Mouse (Mus musculus) stomach, postnatal 0 days (tissue): Measurements from ENCODE around the gene Fbln1. TPM values are rescaled to one million over a fixed set of nuclear protein-coding genes. Genes with fewer than 3 reads are reported as not detected.

Source experiments
- ATAC-seq: fragments of 200-750 bp; cut with Nextera tagmentation; 2 replicates; pipeline ENCODE4 v1.8.0; 2017; ENCODE audit not compliant: low FRiP score, low TSS enrichment
- DNase-seq: peaks from one replicate; pipeline ENCODE4 v3.0.0-alpha.2; 2016; ENCODE audit warnings: low spot score
- H3K27ac ChIP-seq: fragments of 300-500 bp; sonication (generic); replicated peaks from 2 replicates; pipeline ENCODE4 v1.5.1; 2014; ENCODE audit warnings: mild to moderate bottlenecking, control low read depth
- H3K27me3 ChIP-seq: fragments of 300-500 bp; sonication (generic); 2 replicates; pipeline ENCODE4 v1.6.1; 2014; ENCODE audit warnings: low read length; ENCODE audit not compliant: control insufficient read depth, insufficient read depth
- H3K36me3 ChIP-seq: fragments of 300-500 bp; sonication (generic); 2 replicates; pipeline ENCODE4 v1.6.1; 2014; ENCODE audit warnings: low read length, mixed read lengths; ENCODE audit not compliant: control insufficient read depth, insufficient read depth
- H3K4me1 ChIP-seq: fragments of 300-500 bp; sonication (generic); replicated peaks from 2 replicates; pipeline ENCODE4 v1.6.1; 2014; ENCODE audit warnings: antibody characterized with exemption; ENCODE audit not compliant: control insufficient read depth, insufficient read depth
- H3K4me2 ChIP-seq: fragments of 300-500 bp; sonication (generic); replicated peaks from 2 replicates; pipeline ENCODE4 v1.6.1; 2014; ENCODE audit warnings: low read depth, mild to moderate bottlenecking, control low read depth, moderate library complexity
- H3K4me3 ChIP-seq: fragments of 300-500 bp; sonication (generic); 2 replicates; pipeline ENCODE4 v1.5.1; 2014; ENCODE audit warnings: low read depth, low read length, control low read depth
- H3K9ac ChIP-seq: fragments of 300-500 bp; sonication (generic); 2 replicates; pipeline ENCODE4 v1.6.1; 2014; ENCODE audit warnings: mild to moderate bottlenecking, low read length, control low read depth, mixed read lengths
- H3K9me3 ChIP-seq: fragments of 300-500 bp; sonication (generic); 2 replicates; pipeline ENCODE4 v1.6.1; 2016; ENCODE audit warnings: low read length; ENCODE audit not compliant: control insufficient read depth
- CTCF ChIP-seq: IDR thresholded peaks from 2 replicates; pipeline ENCODE4 v1.5.1; 2016; ENCODE audit warnings: antibody characterized with exemption, low read depth, mild to moderate bottlenecking, moderate library complexity
- EP300 ChIP-seq: optimal IDR thresholded peaks from 2 replicates; pipeline ENCODE3; 2016; ENCODE audit warnings: antibody characterized with exemption
- WGBS: fragments of 180-500 bp; shearing (Covaris S2); extraction: QIAGEN DNeasy Blood & Tissue Kit; methylation state at CpG from one replicate; pipeline ENCODE4 v1.1.7; 2014; 5-methylcytosine and 5-hydroxymethylcytosine counted together
- polyA plus RNA-seq: library from polyadenylated mRNA; unstranded; fragments of >200 nt; fragmentation: Nextera tagmentation; extraction: Ambion mirVana; gene quantifications from 2 replicates; pipeline ENCODE4 v1.2.1, GENCODE M21; 2015

Gene Fbln1
- polyA plus RNA-seq, 1 experiment from 2014 or later = 112 TPM

- DNase-seq (no peak), ATAC-seq (no peak)
- Histone ChIP-seq H3K36me3 (no peaks in the 10 kb centered on the region), H3K4me1 (no peaks in the 10 kb centered on the region), H3K9ac (no peak overlapping the region), H3K4me2 (no peak overlapping the region), H3K27ac (no peak overlapping the region), H3K9me3 (no peaks in the 10 kb centered on the region), H3K27me3 (no peaks in the 10 kb centered on the region), H3K4me3 (no peak overlapping the region)
- TF ChIP-seq EP300 (no peak), CTCF (peak; percentile 61)
- WGBS = 92% methylated on average over 3 of the region's 3 CpGs
Observed at GRCm38 (mm10) chr15:85294632-85295031, 88.9 kb downstream of the Fbln1 start.

- WGBS = 53% methylated on average over 8 of the region's 8 CpGs
- ATAC-seq = no peak
Observed at GRCm38 (mm10) chr15:85295544-85295943, 89.8 kb downstream of the Fbln1 start.

GRCm38 (mm10) chr15:85295977-85296376 lies 90.2 kb downstream of the Fbln1 start:
- Histone ChIP-seq H3K9me3 (no peaks in the 10 kb centered on the region), H3K27me3 (no peaks in the 10 kb centered on the region), H3K36me3 (no peaks in the 10 kb centered on the region), H3K4me3 (no peak overlapping the region), H3K4me2 (no peak overlapping the region), H3K9ac (no peak overlapping the region), H3K27ac (no peak overlapping the region), H3K4me1 (no peaks in the 10 kb centered on the region)
- TF ChIP-seq CTCF (no peak), EP300 (no peak)
- DNase-seq = no peak
- no peak for ATAC-seq
- WGBS = 65% methylated on average over 2 of the region's 2 CpGs

More at GRCm38 (mm10) chr15:85295544-85295943, 89.8 kb downstream of the Fbln1 start:
- H3K9me3 ChIP-seq = no peaks in the 10 kb centered on the region
- H3K4me1 ChIP-seq = no peaks in the 10 kb centered on the region
- no peak overlapping the region for H3K4me3 ChIP-seq
- no peak overlapping the region for H3K27ac ChIP-seq
- no peak for DNase-seq
- H3K27me3 ChIP-seq = no peaks in the 10 kb centered on the region
- H3K36me3 ChIP-seq = no peaks in the 10 kb centered on the region
- no peak overlapping the region for H3K4me2 ChIP-seq
- TF ChIP-seq CTCF = no peak
- no peak for TF ChIP-seq EP300
- H3K9ac ChIP-seq = no peak overlapping the region

GRCm38 (mm10) chr15:85296538-85296937 lies 90.8 kb downstream of the Fbln1 start:
- no peak for ATAC-seq
- no peak for TF ChIP-seq EP300
- H3K9me3 ChIP-seq = no peaks in the 10 kb centered on the region
- no peak overlapping the region for H3K4me2 ChIP-seq
- H3K4me1 ChIP-seq = no peaks in the 10 kb centered on the region
- no peak overlapping the region for H3K4me3 ChIP-seq
- H3K27ac ChIP-seq = no peak overlapping the region
- no peak overlapping the region for H3K9ac ChIP-seq
- H3K36me3 ChIP-seq = no peaks in the 10 kb centered on the region
- no peaks in the 10 kb centered on the region for H3K27me3 ChIP-seq
- DNase-seq = no peak
- WGBS = 79% methylated on average over 3 of the region's 3 CpGs

- DNase-seq = peak; percentile 23
Observed at GRCm38 (mm10) chr15:85298167-85298781, 92.5 kb downstream of the Fbln1 start.

GRCm38 (mm10) chr15:85298946-85299345 lies 93.2 kb downstream of the Fbln1 start:
- H3K36me3 ChIP-seq = no peaks in the 10 kb centered on the region
- ATAC-seq (peak; percentile 57), DNase-seq (peak; percentile 27)

More at GRCm38 (mm10) chr15:85298167-85298781, 92.5 kb downstream of the Fbln1 start:
- H3K4me3 ChIP-seq = no peak overlapping the region
- H3K9me3 ChIP-seq = no peaks in the 10 kb centered on the region
- no peaks in the 10 kb centered on the region for H3K27me3 ChIP-seq
- 23% methylated on average over 17 of the region's 17 CpGs for WGBS
- H3K36me3 ChIP-seq = no peaks in the 10 kb centered on the region
- TF ChIP-seq EP300 (no peak), CTCF (no peak)
- no peak overlapping the region for H3K27ac ChIP-seq
- H3K4me2 ChIP-seq = peak overlapping the region; percentile 45
- no peaks in the 10 kb centered on the region for H3K4me1 ChIP-seq
- H3K9ac ChIP-seq = 0 out of 2 replicates have a peak overlapping the region, but pooled peaks have one; percentile 1
- no peak for ATAC-seq

More at GRCm38 (mm10) chr15:85298946-85299345, 93.2 kb downstream of the Fbln1 start:
- Histone ChIP-seq H3K4me2 (no peak overlapping the region), H3K4me3 (no peak overlapping the region), H3K27ac (no peak overlapping the region), H3K9me3 (no peaks in the 10 kb centered on the region), H3K4me1 (no peaks in the 10 kb centered on the region), H3K27me3 (no peaks in the 10 kb centered on the region), H3K9ac (no peak overlapping the region)
- 73% methylated on average over 9 of the region's 9 CpGs for WGBS
- TF ChIP-seq CTCF = no peak
- no peak for TF ChIP-seq EP300
